Mouse (Mus musculus) pancreas, adult 10 weeks (tissue): ENCODE results near the gene Gm21797. TPM values are rescaled to one million over a fixed set of nuclear protein-coding genes. Genes with fewer than 3 reads are reported as not detected.

Source experiments
- polyA plus RNA-seq: library from polyadenylated mRNA; stranded (reverse); fragments of 350-450 nt; fragmentation: Illumina TruSeq; extraction: RNeasy Lipid Tissue Mini Kit (QIAGEN cat#74804); gene quantifications from one replicate; pipeline ENCODE4 v1.2.3, GENCODE M21; 2015; ENCODE audit warnings: low read depth, low replicate concordance; ENCODE audit not compliant: insufficient read depth

Gm21797 gene
- polyA plus RNA-seq, result not detected

DNA sequence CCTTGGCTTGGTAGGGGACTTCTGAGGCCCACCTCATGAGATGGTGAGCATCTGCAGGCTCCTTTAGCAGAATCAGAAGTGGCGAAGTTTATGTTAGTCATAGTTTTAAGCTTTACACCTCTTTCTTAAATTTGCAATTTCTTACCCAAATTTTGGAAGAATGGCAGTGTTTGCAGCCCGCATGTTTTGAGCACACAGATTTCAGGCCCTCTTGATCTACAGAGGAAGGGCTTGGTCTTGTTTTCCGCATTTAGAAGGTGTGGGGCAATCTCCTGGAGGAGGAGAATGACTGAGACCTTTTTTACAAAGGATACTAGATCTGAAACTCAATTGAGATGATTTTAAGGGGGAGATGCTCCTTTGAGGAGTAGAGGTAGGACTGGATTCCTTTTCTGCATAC is at the start of gene Gm21797:
Gene Gm21797, minus strand, starts transcription at position 101 of the 400 bp plus-strand sequence.

GRCm38 (mm10) chrY:40804614-40805013 is 29.0 kb upstream of the Gm21797 start, which contains the start of gene Gm20795:
Gm20795 (plus strand) TSS chrY:40804914.

Other genes starting within 250 kb of the Gm21797 start
- not detected for gene Gm21852, start 123.8 kb downstream of the Gm21797 start, polyA plus RNA-seq
- gene Gm20795, start 29.1 kb upstream of the Gm21797 start, polyA plus RNA-seq, result not detected